Mouse (Mus musculus) spleen, adult 2 months (tissue): ENCODE measurements around the gene Gclm. TPM values are rescaled to one million over a fixed set of nuclear protein-coding genes. Genes with fewer than 3 reads are reported as not detected.
"Not testable (repeated sequence)": the region's sequence is repeated elsewhere in the genome, so short reads cannot be mapped to it uniquely, and the experiment has no call there.

Source experiments
- DNase-seq, 2 experiments: peaks; one replicate each; pipeline versions ENCODE4 v3.0.0 to v3.0.0-alpha.2; 2012 to 2021; ENCODE audit warnings: low spot score in 2 of 2, low read depth in 1 of 2
- H3K27ac ChIP-seq: fragments of 200-500 bp; 2 replicates; pipeline ENCODE4 v1.5.1; 2012; ENCODE audit warnings: low read length, inconsistent platforms; ENCODE audit not compliant: insufficient read depth
- H3K27me3 ChIP-seq: fragments of 200-500 bp; 2 replicates; pipeline ENCODE4 v1.6.1; 2012; ENCODE audit warnings: mild to moderate bottlenecking, moderate library complexity, low read length, inconsistent platforms; ENCODE audit not compliant: control insufficient read depth, insufficient read depth
- H3K36me3 ChIP-seq: fragments of 200-500 bp; 2 replicates; pipeline ENCODE4 v1.6.1; 2012; ENCODE audit warnings: mild to moderate bottlenecking, low read length, inconsistent platforms; ENCODE audit not compliant: control insufficient read depth, insufficient read depth
- H3K4me1 ChIP-seq: fragments of 200-500 bp; 2 replicates; pipeline ENCODE4 v1.6.1; 2011; ENCODE audit warnings: inconsistent platforms; ENCODE audit not compliant: control insufficient read depth, insufficient read depth, insufficient read length
- H3K4me3 ChIP-seq: fragments of 200-500 bp; 2 replicates; pipeline ENCODE4 v1.5.1; 2011; ENCODE audit warnings: mild to moderate bottlenecking, inconsistent platforms; ENCODE audit not compliant: insufficient read depth, insufficient read length; ENCODE audit errors: extremely low read depth
- CTCF ChIP-seq: fragments of 200-500 bp; IDR thresholded peaks from 2 replicates; pipeline ENCODE4 v1.5.1; 2011; ENCODE audit warnings: mild to moderate bottlenecking, inconsistent platforms; ENCODE audit not compliant: insufficient read depth, insufficient read length, insufficient replicate concordance; ENCODE audit errors: extremely low read depth
- POLR2A ChIP-seq: fragments of 200-500 bp; IDR thresholded peaks from 2 replicates; pipeline ENCODE4 v1.6.1; 2011; ENCODE audit warnings: low read depth, low read length, inconsistent platforms
- WGBS: fragments of 180-500 bp; shearing (Covaris S2); methylation state at CpG from one replicate; pipeline ENCODE4 v1.1.7; 2018; 5-methylcytosine and 5-hydroxymethylcytosine counted together
- polyA plus RNA-seq: library from polyadenylated mRNA; depleted of rRNA; stranded (reverse); fragments of >200 nt; gene quantifications from 2 replicates; pipeline ENCODE4 v1.2.3, GENCODE M21; 2012

Gene Gclm
- polyA plus RNA-seq, 1 experiment: 89.3 TPM

GRCm38 (mm10) chr3:122275111-122275510 is 29.8 kb downstream of the Gclm start:
- Histone ChIP-seq H3K4me3 (no peak overlapping the region), H3K27ac (no peak overlapping the region), H3K36me3 (peaks cover 21% of the 10 kb centered on the region), H3K4me1 (0 out of 2 replicates have a peak, but pooled peaks cover 7% of the 10 kb centered on the region), H3K27me3 (no peaks in the 10 kb centered on the region)
- DNase-seq: no peak
- WGBS: 88% methylated on average over 10 of the region's 10 CpGs
- TF ChIP-seq CTCF (no peak), POLR2A (no peak)

- peak overlapping the region; percentile 18 for H3K27ac ChIP-seq
- DNase-seq: no peak
- TF ChIP-seq POLR2A: no peak
- no peak for TF ChIP-seq CTCF
- H3K27me3 ChIP-seq: no peaks in the 10 kb centered on the region
- H3K4me3 ChIP-seq: no peak overlapping the region
- WGBS: 21% methylated on average over 5 of the region's 5 CpGs
- H3K36me3 ChIP-seq: peaks cover 23% of the 10 kb centered on the region
- no peaks in the 10 kb centered on the region; the same call in 1 of the 2 replicates for H3K4me1 ChIP-seq
Observed at GRCm38 (mm10) chr3:122287195-122287594, 41.8 kb downstream of the Gclm start.

DNA sequence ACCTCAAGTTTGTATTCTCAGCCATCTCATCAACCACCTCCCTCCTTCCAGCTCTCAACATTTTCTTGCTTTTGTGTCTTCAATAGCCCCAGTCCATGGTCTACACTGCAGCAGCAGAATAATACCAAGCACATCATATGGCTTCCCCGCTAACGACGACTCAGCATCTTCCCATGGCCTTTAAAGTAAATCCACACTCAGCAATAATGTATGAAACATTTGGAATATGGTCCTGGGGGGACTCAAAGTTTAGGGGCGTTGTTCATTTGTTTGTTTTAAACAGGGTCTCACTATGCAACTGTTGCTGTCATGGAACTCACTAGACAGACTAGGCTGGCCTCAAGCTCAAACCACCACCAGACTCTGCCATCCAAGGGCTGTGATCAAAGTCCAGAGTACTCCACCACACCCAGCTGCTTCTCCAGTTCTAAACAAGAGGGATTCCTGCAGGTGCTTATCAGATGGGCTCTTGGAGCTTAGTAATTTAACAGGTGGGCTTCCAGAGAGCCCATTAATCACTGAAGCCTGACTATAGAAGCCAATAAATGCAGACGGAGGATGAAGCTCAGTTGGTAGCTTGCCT is 43.3 kb downstream of the Gclm start:
- DNase-seq: no peak
- Histone ChIP-seq H3K4me3 (no peak overlapping the region), H3K36me3 (peaks cover 12% of the 10 kb centered on the region), H3K4me1 (peaks cover 3% of the 10 kb centered on the region), H3K27ac (no peak overlapping the region), H3K27me3 (no peaks in the 10 kb centered on the region)
- 93% methylated on average over 5 of the region's 5 CpGs for WGBS
- no peak for TF ChIP-seq POLR2A
- TF ChIP-seq CTCF: no peak

DNA sequence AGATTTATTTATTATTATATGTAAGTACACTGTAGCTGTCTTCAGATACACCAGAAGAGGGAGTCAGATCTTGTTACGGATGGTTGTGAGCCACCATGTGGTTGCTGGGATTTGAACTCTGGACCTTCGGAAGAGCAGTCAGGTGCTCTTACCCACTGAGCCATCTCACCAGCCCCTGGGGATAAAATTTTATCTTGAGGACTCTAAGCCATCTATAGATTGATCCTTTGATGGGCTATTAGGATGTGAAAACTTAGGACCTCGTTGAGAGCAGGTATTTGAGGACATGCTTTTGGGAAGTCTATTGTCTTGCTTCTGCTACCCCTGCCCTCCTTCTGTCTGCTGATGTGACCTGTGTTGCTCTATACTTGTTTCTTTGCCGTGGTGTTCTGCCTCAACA is 44.0 kb downstream of the Gclm start:
- not testable (repeated sequence) for H3K27ac ChIP-seq, DNase-seq, H3K4me1 ChIP-seq, H3K4me3 ChIP-seq, H3K27me3 ChIP-seq, H3K36me3 ChIP-seq
- 81% methylated on average over 4 of the region's 4 CpGs for whole genome bisulfite sequencing

DNA sequence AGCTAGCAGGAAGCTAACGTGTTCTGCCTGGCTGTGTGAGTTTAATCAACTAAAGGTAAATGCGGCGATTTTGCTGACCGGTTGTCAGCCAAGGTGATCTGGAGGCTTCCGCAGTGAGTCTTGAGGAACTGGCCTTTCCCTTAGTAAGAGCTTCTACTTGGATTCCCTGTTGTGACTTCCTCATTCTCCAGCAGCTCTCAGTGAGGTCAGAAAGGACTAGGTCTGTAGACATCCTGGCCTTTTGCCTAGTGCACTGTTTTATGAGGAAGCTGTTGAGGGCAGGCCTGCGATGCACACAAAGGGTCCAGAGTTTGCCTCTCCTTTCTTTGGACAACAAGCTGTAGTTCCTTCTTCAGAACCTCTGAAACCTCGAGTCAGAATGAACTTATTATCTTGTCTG is 45.3 kb downstream of the Gclm start:
- no peak for DNase-seq
- TF ChIP-seq CTCF: no peak
- TF ChIP-seq POLR2A: no peak
- 27% methylated on average over 7 of the region's 7 CpGs for WGBS
- Histone ChIP-seq H3K4me3 (no peak overlapping the region), H3K4me1 (peaks cover 3% of the 10 kb centered on the region), H3K27me3 (no peaks in the 10 kb centered on the region), H3K36me3 (0 out of 2 replicates have a peak, but pooled peaks cover 1% of the 10 kb centered on the region), H3K27ac (no peak overlapping the region)

DNA sequence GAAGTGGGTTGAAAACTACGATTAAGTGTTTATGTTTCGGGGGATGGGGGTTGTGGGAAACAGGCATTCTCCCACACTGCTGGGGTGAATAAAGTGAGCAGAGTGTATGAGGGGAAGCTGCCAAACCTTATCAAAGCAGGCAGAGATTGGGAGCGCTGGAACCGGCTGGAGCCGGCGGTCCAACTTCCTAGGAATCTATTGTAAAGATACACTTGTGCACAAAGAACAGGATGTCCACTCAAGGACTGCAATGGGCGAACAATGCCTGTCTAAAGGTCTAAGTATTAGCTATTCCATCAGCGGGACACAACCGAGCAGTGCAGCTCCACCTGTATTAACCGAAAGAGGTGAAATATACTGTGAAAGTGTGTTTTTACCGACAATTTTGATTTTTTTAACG is 46.5 kb downstream of the Gclm start:
- DNase-seq: no peak
- Histone ChIP-seq H3K36me3 (no peaks in the 10 kb centered on the region), H3K4me3 (no peak overlapping the region), H3K4me1 (peaks cover 3% of the 10 kb centered on the region), H3K27me3 (no peaks in the 10 kb centered on the region), H3K27ac (no peak overlapping the region)
- WGBS: 85% methylated on average over 12 of the region's 12 CpGs
- TF ChIP-seq CTCF (no peak), POLR2A (no peak)

DNA sequence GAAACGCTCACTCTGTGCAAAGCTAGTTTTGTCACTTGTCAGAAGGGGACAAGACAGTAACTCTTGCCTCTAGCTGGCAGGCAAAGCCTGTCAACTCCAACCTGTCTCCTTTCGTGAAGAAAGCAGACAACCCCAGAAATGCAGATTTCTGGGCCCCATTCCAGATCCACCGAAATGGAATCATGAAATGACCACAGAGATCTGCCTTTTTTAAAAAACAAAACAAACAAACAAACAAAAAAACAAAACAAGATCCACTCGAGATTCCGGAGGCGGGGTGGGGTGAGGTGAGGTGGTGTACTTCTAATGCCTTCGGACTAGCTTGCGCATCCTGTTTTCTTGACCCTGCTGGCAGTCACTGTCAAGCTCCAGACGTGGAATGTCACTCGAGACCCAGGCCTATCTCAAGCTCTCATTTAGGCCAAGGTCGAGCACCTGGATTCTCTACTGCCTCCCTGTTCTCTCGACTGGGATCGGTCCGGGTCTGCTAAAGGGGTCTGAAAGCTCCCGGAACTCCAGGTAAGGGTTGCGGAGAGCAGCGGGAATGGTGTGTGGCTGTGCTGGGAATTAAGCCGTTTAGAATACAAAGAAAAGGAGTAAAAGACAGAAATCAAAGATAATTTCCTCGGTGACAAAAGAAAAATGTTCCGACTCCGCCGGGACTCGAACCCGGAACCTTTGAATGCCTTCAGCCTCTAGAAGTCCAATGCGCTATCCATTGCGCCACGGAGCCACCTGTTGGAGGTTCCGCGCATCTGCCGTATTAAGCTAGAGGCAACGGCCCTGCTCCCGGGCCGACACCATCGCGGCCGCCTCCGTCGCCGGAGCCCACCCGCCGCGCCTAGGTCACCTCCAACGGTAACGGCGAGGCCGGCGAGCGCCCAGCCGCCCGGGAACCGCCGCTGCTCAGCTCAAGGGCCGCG is 47.2 kb downstream of the Gclm start:
- 15% methylated on average over 53 of the region's 54 CpGs for WGBS
- peak overlapping the region; percentile 86 for H3K27ac ChIP-seq
- peak; percentile 82 to 90 for DNase-seq
- TF ChIP-seq CTCF (no peak), POLR2A (no peak)
- peak overlapping the region; percentile 92 for H3K4me3 ChIP-seq
- no peaks in the 10 kb centered on the region for H3K36me3 ChIP-seq
- peaks cover 3% of the 10 kb centered on the region for H3K4me1 ChIP-seq
- no peaks in the 10 kb centered on the region for H3K27me3 ChIP-seq
